15 mouse cellular contexts compared by ENCODE assay signal in the genomic region with DNA sequence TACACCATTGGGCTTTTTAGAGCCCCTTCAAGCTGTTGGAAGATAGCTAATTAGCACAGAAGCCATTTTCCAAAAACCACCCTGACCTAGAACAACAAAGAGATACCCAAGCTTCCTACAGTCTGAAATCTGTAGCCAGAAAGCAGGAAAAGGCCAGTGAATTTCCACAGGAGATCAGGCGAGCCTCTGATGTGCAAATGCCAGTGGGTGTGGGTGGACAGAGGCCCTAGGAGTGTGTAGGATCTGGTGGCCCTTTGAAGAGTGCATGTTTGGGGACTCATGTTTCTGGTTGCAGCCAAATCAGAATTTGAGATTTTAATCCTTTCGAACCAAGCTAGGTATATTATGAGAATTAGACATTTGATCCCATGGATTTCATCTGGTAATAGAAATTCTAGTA.
DNase-seq lines count a peak whose midpoint lies in the region; ATAC-seq lines count a peak whose summit lies in the region.
"Had no signal": no experiment of that assay in that cellular context is flagged by ENCODE, and none has a peak within 500 bp of the region (broad histone marks: within the 10 kb centered on the region; RNA-seq: fewer than 3 reads in every experiment).

No protein-coding gene starts in this region.

- peak overlapping the region; percentile 39; the same call in 1 of the 2 replicates for H3K27ac ChIP-seq in neural tube, embryonic 12.5 days
- peak overlapping the region; percentile 73 for H3K27ac ChIP-seq in forebrain, embryonic 15.5 days (replicated peaks)
- peak overlapping the region; percentile 31 for H3K27ac ChIP-seq in midbrain, embryonic 11.5 days (ENCODE audit: low read depth, low read length)
- H3K27ac ChIP-seq: limb, embryonic 15.5 days had no signal

- H3K9me3 ChIP-seq in neural tube, embryonic 12.5 days: no peaks in the 10 kb centered on the region
- no peaks in the 10 kb centered on the region for H3K9me3 ChIP-seq in forebrain, embryonic 15.5 days
- H3K9me3 ChIP-seq in midbrain, embryonic 11.5 days (ENCODE audit: control insufficient read depth, low read length): no peaks in the 10 kb centered on the region
- H3K9me3 ChIP-seq: limb, embryonic 15.5 days had no signal

- DNase-seq in neural tube, embryonic 10.5 days (ENCODE audit: extremely low spot score, low spot score): no peak
- DNase-seq in midbrain, embryonic 11.5 days (ENCODE audit: low spot score, missing footprints): no peak
- DNase-seq in heart, adult 18-20 months: no peak
- DNase-seq in liver: no peak
- DNase-seq: adrenal gland, postnatal 36 days; cerebellum, adult 8-10 months; kidney, adult 11 months; lung, embryonic 14.5 days; right cerebral cortex, adult 18-20 months; spleen, adult 18-20 months had no signal

- H3K36me3 ChIP-seq in neural tube, embryonic 12.5 days: no peaks in the 10 kb centered on the region
- H3K36me3 ChIP-seq in forebrain, embryonic 15.5 days: no peaks in the 10 kb centered on the region
- H3K36me3 ChIP-seq in midbrain, embryonic 11.5 days (ENCODE audit: control insufficient read depth, insufficient read depth, low read length): no peaks in the 10 kb centered on the region
- H3K36me3 ChIP-seq: limb, embryonic 15.5 days had no signal

- ATAC-seq in neural tube, embryonic 12.5 days (ENCODE audit: low FRiP score, low read depth): no peak; the same call in 1 of the 2 replicates
- ATAC-seq in forebrain, embryonic 15.5 days (replicated peaks): no peak
- ATAC-seq in midbrain, embryonic 11.5 days (ENCODE audit: low FRiP score): peak; percentile 45; the same call in 1 of the 2 replicates
- no peak for ATAC-seq in CD4-positive, CD25-positive, alpha-beta regulatory T cell, adult 4 months

- peaks cover 18% of the 10 kb centered on the region for H3K4me1 ChIP-seq in neural tube, embryonic 12.5 days
- peaks cover 39% of the 10 kb centered on the region for H3K4me1 ChIP-seq in forebrain, embryonic 15.5 days
- H3K4me1 ChIP-seq in midbrain, embryonic 11.5 days (ENCODE audit: control insufficient read depth, insufficient read depth, low read length): peaks cover 13% of the 10 kb centered on the region

- WGBS in neural tube, embryonic 12.5 days: 65% methylated on average over 2 of the region's 2 CpGs
- WGBS in forebrain, embryonic 15.5 days: 26% methylated on average over 2 of the region's 2 CpGs
- 31% methylated on average over 2 of the region's 2 CpGs for WGBS in midbrain, embryonic 11.5 days

- H3K4me3 ChIP-seq in neural tube, embryonic 12.5 days: no peak overlapping the region
- H3K4me3 ChIP-seq in forebrain, embryonic 15.5 days: no peak overlapping the region
- no peak overlapping the region for H3K4me3 ChIP-seq in midbrain, embryonic 11.5 days (ENCODE audit: low read depth, low read length)
- H3K4me3 ChIP-seq: erythroblast, embryonic 14.5 days; limb, embryonic 15.5 days had no signal

- H3K9ac ChIP-seq in neural tube, embryonic 12.5 days: no peak overlapping the region
- no peak overlapping the region; the same call in 1 of the 2 replicates for H3K9ac ChIP-seq in forebrain, embryonic 15.5 days (replicated peaks)
- peak overlapping the region; percentile 21; the same call in 1 of the 2 replicates for H3K9ac ChIP-seq in midbrain, embryonic 11.5 days (ENCODE audit: low read length)
- H3K9ac ChIP-seq: limb, embryonic 15.5 days; lung, embryonic 14.5 days had no signal

- no peak overlapping the region for H3K4me2 ChIP-seq in neural tube, embryonic 12.5 days (replicated peaks)
- no peak overlapping the region for H3K4me2 ChIP-seq in forebrain, embryonic 15.5 days (replicated peaks)
- H3K4me2 ChIP-seq in midbrain, embryonic 11.5 days: no peak overlapping the region
- H3K4me2 ChIP-seq: limb, embryonic 15.5 days; lung, embryonic 14.5 days had no signal

- H3K27me3 ChIP-seq in neural tube, embryonic 12.5 days (replicated peaks): no peaks in the 10 kb centered on the region
- H3K27me3 ChIP-seq in forebrain, embryonic 15.5 days: no peaks in the 10 kb centered on the region
- no peaks in the 10 kb centered on the region for H3K27me3 ChIP-seq in midbrain, embryonic 11.5 days (ENCODE audit: control insufficient read depth, insufficient read depth, low read length)
- H3K27me3 ChIP-seq: limb, embryonic 15.5 days had no signal
